Mouse (Mus musculus): ENCODE data around the gene Ggt1.

GRCm38 (mm10) chr10:75558515-75558914 is 2.9 kb upstream of the Ggt1 start:
- no peak for TF ChIP-seq CTCF (IDR thresholded peaks at IDR 0.05; ENCODE audit: low read depth, low read length)
- no peak for TF ChIP-seq TAL1 (conservative IDR thresholded peaks at IDR 0.05; ENCODE audit: low read depth, low read length)

Data from G1E (cell line).